Mouse (Mus musculus) MEL (cell line): ENCODE measurements around the gene Spata32. TPM values are rescaled to one million over a fixed set of nuclear protein-coding genes. Genes with fewer than 3 reads are reported as not detected.

Experiments used
- DNase-seq: peaks from one replicate; pipeline ENCODE4 v3.0.0; 2011; ENCODE audit warnings: low read depth, low spot score
- H3K27ac ChIP-seq: 2 replicates; pipeline ENCODE4 v1.5.1; 2012; ENCODE audit warnings: low read depth, mild to moderate bottlenecking, control low read depth, low read length, moderate library complexity; ENCODE audit not compliant: control insufficient read depth
- H3K27me3 ChIP-seq, 2 experiments: fragments of 150-350 bp in 1 of 2; sonication (generic) in 1 of 2; 2 replicates each; pipeline ENCODE4 v1.6.1; 2012; ENCODE audit warnings: low read length in 2 of 2, mild to moderate bottlenecking in 2 of 2, improper control_type of control experiment in 1 of 2, moderate library complexity in 1 of 2; ENCODE audit not compliant: insufficient read depth in 2 of 2, control insufficient read depth in 1 of 2
- H3K36me3 ChIP-seq, 2 experiments: 2 replicates each; pipeline ENCODE4 v1.6.1; 2012 to 2014; ENCODE audit warnings: low read length in 2 of 2, improper control_type of control experiment in 1 of 2, inconsistent platforms in 1 of 2, mild to moderate bottlenecking in 1 of 2; ENCODE audit not compliant: insufficient read depth in 2 of 2, control insufficient read depth in 1 of 2
- H3K4me1 ChIP-seq, 2 experiments: fragments of 150-350 bp in 1 of 2; sonication (generic) in 1 of 2; 2 replicates each; pipeline ENCODE4 v1.6.1; 2012; ENCODE audit warnings: low read length in 2 of 2, improper control_type of control experiment in 1 of 2, mild to moderate bottlenecking in 1 of 2; ENCODE audit not compliant: insufficient read depth in 2 of 2, control insufficient read depth in 1 of 2
- H3K4me3 ChIP-seq, 2 experiments: fragments of 150-350 bp in 1 of 2; sonication (generic) in 1 of 2; 2 replicates each; pipeline ENCODE4 v1.5.1; 2012; ENCODE audit warnings: low read depth in 2 of 2, low read length in 2 of 2, mild to moderate bottlenecking in 2 of 2, moderate library complexity in 2 of 2, control low read depth in 1 of 2, improper control_type of control experiment in 1 of 2; ENCODE audit not compliant: control insufficient read depth in 1 of 2, insufficient read depth in 1 of 2
- H3K79me2 ChIP-seq: 2 replicates; pipeline ENCODE4 v1.6.1; 2012; ENCODE audit warnings: mild to moderate bottlenecking, low read length, moderate library complexity; ENCODE audit not compliant: control insufficient read depth, poor library complexity, insufficient read depth
- H3K9ac ChIP-seq: 2 replicates; pipeline ENCODE4 v1.6.1; 2012; ENCODE audit warnings: low read depth, mild to moderate bottlenecking, control low read depth, low read length, moderate library complexity; ENCODE audit not compliant: control insufficient read depth, poor library complexity, severe bottlenecking
- H3K9me3 ChIP-seq: fragments of 150-350 bp; sonication (generic); replicated peaks from 2 replicates; pipeline ENCODE4 v1.6.1; 2012; ENCODE audit warnings: mild to moderate bottlenecking, low read length, improper control_type of control experiment, moderate library complexity; ENCODE audit not compliant: insufficient read depth
- CTCF ChIP-seq, 3 experiments: IDR thresholded peaks in 2 of 3; conservative IDR thresholded peaks in 1 of 3; 2 replicates each; pipeline ENCODE4 v1.5.1; 2011 to 2012; ENCODE audit warnings: low read length in 3 of 3, low read depth in 2 of 3, mild to moderate bottlenecking in 2 of 3, improper control_type of control experiment in 1 of 3, inconsistent platforms in 1 of 3, mixed read lengths in 1 of 3, moderate library complexity in 1 of 3; ENCODE audit not compliant: control insufficient read depth in 1 of 3, insufficient read depth in 1 of 3, poor library complexity in 1 of 3, severe bottlenecking in 1 of 3
- E2F4 ChIP-seq: IDR thresholded peaks from 2 replicates; pipeline ENCODE4 v1.6.1; 2011; ENCODE audit warnings: low read depth, low read length, improper control_type of control experiment, borderline replicate concordance
- EP300 ChIP-seq, 2 experiments: IDR thresholded peaks; 2 replicates each; pipeline ENCODE4 v1.6.1; 2011; ENCODE audit warnings: improper control_type of control experiment in 2 of 2, low read length in 2 of 2, low read depth in 1 of 2, mild to moderate bottlenecking in 1 of 2
- ETS1 ChIP-seq: IDR thresholded peaks from 2 replicates; pipeline ENCODE4 v1.6.1; 2012; ENCODE audit warnings: low read depth, mild to moderate bottlenecking, inconsistent platforms, low read length, improper control_type of control experiment, moderate library complexity
- GATA1 ChIP-seq: IDR thresholded peaks from 2 replicates; pipeline ENCODE4 v1.6.1; 2011; ENCODE audit warnings: low read depth, low read length, improper control_type of control experiment
- HCFC1 ChIP-seq: IDR thresholded peaks from 2 replicates; pipeline ENCODE4 v1.6.1; 2012; ENCODE audit warnings: low read depth, mild to moderate bottlenecking, inconsistent platforms, low read length, improper control_type of control experiment, moderate library complexity
- MAFK ChIP-seq: IDR thresholded peaks from 2 replicates; pipeline ENCODE4 v1.6.1; 2011; ENCODE audit warnings: low read depth, mild to moderate bottlenecking, low read length, improper control_type of control experiment, borderline replicate concordance
- MAZ ChIP-seq: IDR thresholded peaks from 2 replicates; pipeline ENCODE4 v1.6.1; 2012; ENCODE audit warnings: low read depth, mild to moderate bottlenecking, inconsistent platforms, low read length, improper control_type of control experiment
- POLR2AphosphoS2 ChIP-seq: IDR thresholded peaks from 2 replicates; pipeline ENCODE4 v1.6.1; 2011; ENCODE audit warnings: low read length, improper control_type of control experiment
- POLR2AphosphoS5 ChIP-seq: IDR thresholded peaks from 2 replicates; pipeline ENCODE4 v1.6.1; 2012; ENCODE audit warnings: low read depth, borderline replicate concordance, mild to moderate bottlenecking, inconsistent platforms, low read length, moderate library complexity, mixed read lengths
- RAD21 ChIP-seq: IDR thresholded peaks from 2 replicates; pipeline ENCODE4 v1.6.1; 2011; ENCODE audit warnings: mild to moderate bottlenecking, low read depth, low read length, improper control_type of control experiment
- RCOR1 ChIP-seq: IDR thresholded peaks from 2 replicates; pipeline ENCODE4 v1.6.1; 2012; ENCODE audit warnings: low read depth, mild to moderate bottlenecking, inconsistent platforms, low read length, improper control_type of control experiment
- TAL1 ChIP-seq: IDR thresholded peaks from 2 replicates; pipeline ENCODE4 v1.6.1; 2012; ENCODE audit warnings: mild to moderate bottlenecking, inconsistent platforms, low read length, moderate library complexity, mixed read lengths
- USF1 ChIP-seq: IDR thresholded peaks from 2 replicates; pipeline ENCODE4 v1.6.1; 2014; ENCODE audit warnings: low read depth, mild to moderate bottlenecking, inconsistent platforms, low read length, improper control_type of control experiment, moderate library complexity
- USF2 ChIP-seq, 2 experiments: IDR thresholded peaks; 2 replicates each; pipeline ENCODE4 v1.6.1; 2011 to 2012; ENCODE audit warnings: improper control_type of control experiment in 2 of 2, low read length in 2 of 2, borderline replicate concordance in 1 of 2, inconsistent platforms in 1 of 2, low read depth in 1 of 2, mild to moderate bottlenecking in 1 of 2; ENCODE audit not compliant: insufficient read depth in 1 of 2
- ZMIZ1 ChIP-seq: IDR thresholded peaks from 2 replicates; pipeline ENCODE4 v1.6.1; 2012; ENCODE audit warnings: low read depth, mild to moderate bottlenecking, inconsistent platforms, low read length, improper control_type of control experiment, moderate library complexity
- ZNF384 ChIP-seq: IDR thresholded peaks from 2 replicates; pipeline ENCODE4 v1.6.1; 2012; ENCODE audit warnings: low read depth, mild to moderate bottlenecking, inconsistent platforms, low read length, improper control_type of control experiment
- polyA plus RNA-seq, 2 experiments: library from polyadenylated mRNA; stranded (reverse) in 1 of 2; unstranded in 1 of 2; fragments of >175 nt in 1 of 2; fragments of >200 nt in 1 of 2; gene quantifications; 2 replicates each; pipeline versions ENCODE4 v1.2.1 to v1.2.4; 2012; ENCODE audit warnings: low replicate concordance in 2 of 2, low read depth in 1 of 2; ENCODE audit not compliant: insufficient read length in 2 of 2, insufficient read depth in 1 of 2, missing spikeins in 1 of 2
- total RNA-seq: library from RNA; depleted of rRNA; stranded (reverse); fragments of 300-350 nt; gene quantifications from 2 replicates; pipeline ENCODE4 v1.2.3, GENCODE M21; 2012

The Spata32 gene
- total and polyA plus RNA-seq, 3 experiments = not detected

DNA sequence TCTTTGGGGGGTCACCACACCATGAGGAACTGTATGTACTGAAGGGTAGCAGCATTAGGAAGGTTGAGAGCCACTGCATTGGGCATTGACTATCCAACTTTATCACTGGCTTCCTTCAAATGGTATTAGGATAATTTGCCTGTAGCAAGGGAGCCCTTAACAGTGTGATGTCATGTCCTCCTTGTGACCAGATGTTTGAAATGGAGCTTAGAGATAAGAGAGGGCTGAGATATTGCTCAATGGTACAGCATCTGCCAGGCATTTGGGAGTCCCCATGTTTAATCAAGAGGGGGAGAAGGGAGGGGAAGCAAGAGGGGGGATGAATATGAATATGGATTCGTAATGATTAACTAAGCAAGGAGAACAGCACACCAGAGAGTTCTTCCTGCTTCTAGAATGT lies 2.9 kb downstream of the Spata32 start:
- no peak overlapping the region for H3K9ac ChIP-seq
- peak; percentile 65 for TF ChIP-seq TAL1
- no peak for TF ChIP-seq MAZ
- peak; percentile 61; the same call in 1 of the 2 replicates for TF ChIP-seq ETS1
- peak; percentile 57; the same call in 1 of the 2 replicates for TF ChIP-seq GATA1
- TF ChIP-seq E2F4 = no peak
- TF ChIP-seq EP300 (IDR thresholded peaks at IDR 0.05; ENCODE audit: low read depth in 1 of 2, low read length in 2 of 2) = peak; percentile 24 to 49; a peak in 3 of 4 replicates
- TF ChIP-seq, all 39 proteins: peak for 4
- Histone ChIP-seq H3K27me3 (no peaks in the 10 kb centered on the region), H3K79me2 (no peaks in the 10 kb centered on the region), H3K4me1 (no peaks in the 10 kb centered on the region; a peak in 1 of 4 replicates), H3K4me3 (no peak overlapping the region), H3K9me3 (no peaks in the 10 kb centered on the region), H3K27ac (no peak overlapping the region), H3K36me3 (peaks cover 0 to 4% of the 10 kb centered on the region in 2 experiments; a peak in 1 of 4 replicates)
- peak; percentile 49 for DNase-seq

DNA sequence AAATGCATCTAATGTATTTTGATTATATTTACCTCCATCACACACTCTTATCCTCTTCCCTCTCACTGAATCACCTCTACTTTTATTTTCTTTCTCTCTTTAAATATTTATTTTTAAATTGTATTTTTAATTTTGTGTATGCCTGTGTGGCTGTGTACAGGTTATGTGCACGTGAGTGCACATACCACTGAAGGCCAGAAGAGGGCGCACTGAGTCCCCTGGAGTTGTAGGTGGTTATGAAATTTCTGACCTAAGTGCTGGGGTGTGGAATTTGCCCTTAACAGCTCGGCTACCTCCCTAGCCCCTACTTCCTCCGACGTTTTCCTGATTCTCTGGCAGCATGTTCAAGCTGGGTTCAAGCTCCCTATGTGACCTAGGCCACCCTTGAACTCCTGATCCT lies 4.5 kb downstream of the Spata32 start:
- Histone ChIP-seq H3K9ac (no peak overlapping the region), H3K27me3 (no peaks in the 10 kb centered on the region), H3K4me1 (no peaks in the 10 kb centered on the region; a peak in 1 of 4 replicates), H3K27ac (no peak overlapping the region), H3K9me3 (no peaks in the 10 kb centered on the region), H3K4me3 (no peak overlapping the region), H3K36me3 (peaks cover 0 to 4% of the 10 kb centered on the region in 2 experiments; a peak in 1 of 4 replicates), H3K79me2 (no peaks in the 10 kb centered on the region)
- TF ChIP-seq CTCF (IDR thresholded peaks at IDR 0.05 in 2 of 3, conservative IDR thresholded peaks at IDR 0.05 in 1 of 3; ENCODE audit: control insufficient read depth in 1 of 3, insufficient read depth in 1 of 3, low read depth in 2 of 3, low read length in 3 of 3, poor library complexity in 1 of 3, severe bottlenecking in 1 of 3) (peak; percentile 29 to 49 (median 41); a peak in 5 of 6 replicates), USF1 (no peak)
- peak; percentile 17 for DNase-seq

DNA sequence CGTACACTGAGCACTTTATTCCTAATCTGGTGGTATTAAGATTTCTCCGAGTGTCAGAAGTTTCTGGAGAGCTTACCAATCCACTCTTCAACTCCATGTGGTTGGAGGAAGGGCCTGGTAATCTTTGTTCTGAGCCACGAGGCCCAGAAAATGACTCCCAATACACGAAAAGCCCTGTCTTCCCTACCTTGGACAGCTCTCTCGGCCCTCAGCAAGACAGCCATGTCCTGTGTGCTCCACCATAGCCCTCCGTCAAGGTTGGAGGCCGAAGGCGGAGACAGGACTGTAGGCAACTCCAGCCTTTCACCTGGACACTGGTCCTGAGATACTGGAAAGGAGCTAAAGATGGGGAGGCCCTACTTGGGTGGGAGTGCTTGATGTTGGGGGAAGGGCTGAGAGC lies 7.9 kb downstream of the Spata32 start:
- Histone ChIP-seq H3K9me3 (no peaks in the 10 kb centered on the region), H3K27ac (no peak overlapping the region), H3K36me3 (peaks cover 0 to 4% of the 10 kb centered on the region in 2 experiments; a peak in 1 of 4 replicates), H3K27me3 (peaks cover 0 to 3% of the 10 kb centered on the region in 2 experiments; a peak in 1 of 4 replicates), H3K9ac (no peak overlapping the region), H3K79me2 (no peaks in the 10 kb centered on the region), H3K4me3 (no peak overlapping the region), H3K4me1 (no peaks in the 10 kb centered on the region; a peak in 1 of 4 replicates)
- TF ChIP-seq POLR2AphosphoS2 = no peak
- TF ChIP-seq USF2 (IDR thresholded peaks at IDR 0.05; ENCODE audit: borderline replicate concordance in 1 of 2, insufficient read depth in 1 of 2, low read depth in 1 of 2, low read length in 2 of 2) = no peak
- no peak for TF ChIP-seq MAZ
- no peak for TF ChIP-seq CTCF (IDR thresholded peaks at IDR 0.05 in 2 of 3, conservative IDR thresholded peaks at IDR 0.05 in 1 of 3; ENCODE audit: control insufficient read depth in 1 of 3, insufficient read depth in 1 of 3, low read depth in 2 of 3, low read length in 3 of 3, poor library complexity in 1 of 3, severe bottlenecking in 1 of 3)
- no peak for TF ChIP-seq RCOR1
- TF ChIP-seq HCFC1 = no peak
- TF ChIP-seq MAFK = no peak
- no peak for TF ChIP-seq RAD21
- no peak for TF ChIP-seq ZMIZ1
- TF ChIP-seq POLR2AphosphoS5 = no peak
- TF ChIP-seq E2F4 = no peak
- TF ChIP-seq ZNF384 = no peak
- DNase-seq = peak; percentile 29
